29 mouse cellular contexts compared by ENCODE assay signal in the genomic region with DNA sequence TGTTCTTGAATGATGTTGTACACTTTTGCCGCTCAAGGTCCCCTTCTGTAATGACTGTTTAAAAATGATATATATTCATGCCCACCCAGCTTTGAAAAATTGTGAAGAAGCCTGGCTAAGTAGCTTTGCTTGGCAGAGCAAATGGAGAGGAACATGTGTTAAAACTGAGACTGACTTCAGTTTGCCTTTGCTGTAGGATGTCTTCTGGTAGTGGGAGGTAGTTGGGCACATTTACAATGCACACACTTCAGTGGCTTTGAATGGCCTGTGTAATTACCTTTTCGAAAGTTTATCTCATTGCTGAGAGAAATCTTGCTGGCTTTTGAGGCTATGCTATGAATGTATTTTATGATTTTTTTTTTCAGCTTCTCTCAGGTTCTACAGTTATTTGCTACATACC.
"Had no signal": no experiment of that assay in that cellular context is flagged by ENCODE, and none has a peak within 500 bp of the region (broad histone marks: within the 10 kb centered on the region; RNA-seq: fewer than 3 reads in every experiment).

No protein-coding gene starts in this region.

- H3K9me3 ChIP-seq: embryonic facial prominence, embryonic 10.5 days; embryonic facial prominence, embryonic 12.5 days; embryonic facial prominence, embryonic 13.5 days; embryonic facial prominence, embryonic 15.5 days; forebrain, embryonic 10.5 days; forebrain, embryonic 12.5 days; forebrain, embryonic 13.5 days; forebrain, embryonic 15.5 days; heart, embryonic 10.5 days had no signal

- H3K9ac ChIP-seq: embryonic facial prominence, embryonic 12.5 days; embryonic facial prominence, embryonic 13.5 days; embryonic facial prominence, embryonic 15.5 days; forebrain, embryonic 12.5 days; forebrain, embryonic 13.5 days; forebrain, embryonic 15.5 days; forebrain, postnatal 0 days had no signal

- DNase-seq: cerebellum, adult 8-10 months; cerebellum, adult 9-10 months; cerebellum, adult 9-11 months; cerebellum, postnatal 10 days; cerebellum, postnatal 14 days; cerebellum, postnatal 25 days; cerebellum, postnatal 36 days; embryo, embryonic 11 days; forebrain, postnatal 0 days; gastrocnemius, adult 2 months; gastrocnemius, postnatal 10 days; gastrocnemius, postnatal 14 days; gastrocnemius, postnatal 25 days; gastrocnemius, postnatal 36 days; heart, adult 11 months; heart, adult 18-20 months; heart, adult 2 months had no signal

- H3K36me3 ChIP-seq: embryonic facial prominence, embryonic 10.5 days; embryonic facial prominence, embryonic 12.5 days; embryonic facial prominence, embryonic 13.5 days; embryonic facial prominence, embryonic 15.5 days; forebrain, embryonic 10.5 days; forebrain, embryonic 12.5 days; forebrain, embryonic 15.5 days; heart, embryonic 10.5 days had no signal

- H3K27ac ChIP-seq: embryonic facial prominence, embryonic 10.5 days; embryonic facial prominence, embryonic 12.5 days; embryonic facial prominence, embryonic 13.5 days; embryonic facial prominence, embryonic 15.5 days; forebrain, embryonic 10.5 days; forebrain, embryonic 12.5 days; forebrain, embryonic 13.5 days; forebrain, embryonic 15.5 days; gastrocnemius, adult 2 months; heart, adult 2 months; heart, embryonic 10.5 days had no signal

- H3K4me1 ChIP-seq: embryonic facial prominence, embryonic 10.5 days; embryonic facial prominence, embryonic 12.5 days; embryonic facial prominence, embryonic 13.5 days; embryonic facial prominence, embryonic 15.5 days; forebrain, embryonic 12.5 days; forebrain, embryonic 13.5 days; forebrain, embryonic 15.5 days; heart, embryonic 10.5 days had no signal

- ATAC-seq: forebrain, embryonic 13.5 days; forebrain, embryonic 14.5 days; forebrain, embryonic 15.5 days; forebrain, embryonic 16.5 days; forebrain, postnatal 0 days had no signal

- H3K27me3 ChIP-seq: embryonic facial prominence, embryonic 12.5 days; embryonic facial prominence, embryonic 13.5 days; embryonic facial prominence, embryonic 15.5 days; forebrain, embryonic 12.5 days; forebrain, embryonic 13.5 days; forebrain, embryonic 15.5 days had no signal

- H3K4me2 ChIP-seq: embryonic facial prominence, embryonic 12.5 days; embryonic facial prominence, embryonic 13.5 days; embryonic facial prominence, embryonic 15.5 days; forebrain, embryonic 12.5 days; forebrain, embryonic 13.5 days; forebrain, embryonic 15.5 days had no signal

- H3K4me3 ChIP-seq: embryonic facial prominence, embryonic 10.5 days; embryonic facial prominence, embryonic 12.5 days; embryonic facial prominence, embryonic 13.5 days; embryonic facial prominence, embryonic 15.5 days; erythroblast, embryonic 14.5 days; forebrain, embryonic 10.5 days; forebrain, embryonic 12.5 days; forebrain, embryonic 13.5 days; forebrain, embryonic 15.5 days; gastrocnemius, adult 2 months; heart, adult 2 months; heart, embryonic 10.5 days had no signal
